Mouse (Mus musculus): Measurements from ENCODE around the gene Nr2f6.

- no peak for TF ChIP-seq CTCF (IDR thresholded peaks at IDR 0.05; ENCODE audit: low read depth)
- TF ChIP-seq EP300 (IDR thresholded peaks at IDR 0.05; ENCODE audit: low read depth), result no peak
These were observed 13.4 kb downstream of the Nr2f6 start for GRCm38 (mm10) chr8:71368366-71368765.
